ENCODE assay signal across 32 mouse cellular contexts in the genomic region with DNA sequence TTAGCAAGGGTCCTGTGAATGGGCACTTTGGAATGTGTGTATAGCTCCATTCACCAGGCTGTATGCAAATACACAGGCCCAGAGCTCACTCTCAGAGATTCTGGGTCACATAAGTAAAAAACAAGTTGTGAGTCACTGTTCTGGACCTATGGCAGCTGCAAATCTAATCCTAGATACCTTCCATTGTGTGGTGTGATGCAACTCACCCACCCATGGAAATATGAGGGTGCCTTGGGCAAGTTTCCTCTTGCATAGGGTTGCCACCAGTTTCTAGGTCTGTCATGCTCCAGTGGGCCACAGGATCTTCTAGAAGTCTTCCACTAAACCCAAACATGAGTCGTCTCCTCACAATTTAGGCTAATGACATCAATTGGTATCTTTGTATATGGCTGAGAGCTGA. TPM values are rescaled to one million over a fixed set of nuclear protein-coding genes. Genes with fewer than 3 reads are reported as not detected.
"Had no signal": no experiment of that assay in that cellular context is flagged by ENCODE, and none has a peak within 500 bp of the region (broad histone marks: within the 10 kb centered on the region; RNA-seq: fewer than 3 reads in every experiment).

No protein-coding gene starts in this region.

- H3K4me3 ChIP-seq: heart, embryonic 13.5 days; heart, embryonic 15.5 days; hindbrain, embryonic 13.5 days; hindbrain, embryonic 15.5 days; kidney, embryonic 15.5 days; limb, embryonic 13.5 days; limb, embryonic 15.5 days; liver, embryonic 12.5 days had no signal

- H3K27me3 ChIP-seq: heart, embryonic 13.5 days; heart, embryonic 15.5 days; hindbrain, embryonic 13.5 days; hindbrain, embryonic 15.5 days; kidney, embryonic 15.5 days; limb, embryonic 13.5 days; limb, embryonic 15.5 days; liver, embryonic 12.5 days had no signal

- H3K4me2 ChIP-seq: heart, embryonic 11.5 days; heart, embryonic 13.5 days; heart, embryonic 15.5 days; hindbrain, embryonic 13.5 days; hindbrain, embryonic 15.5 days; kidney, embryonic 15.5 days; limb, embryonic 13.5 days; limb, embryonic 15.5 days; liver, embryonic 12.5 days had no signal

- H3K36me3 ChIP-seq: heart, embryonic 13.5 days; heart, embryonic 15.5 days; hindbrain, embryonic 13.5 days; hindbrain, embryonic 15.5 days; kidney, embryonic 15.5 days; limb, embryonic 13.5 days; limb, embryonic 15.5 days; liver, embryonic 12.5 days had no signal

- DNase-seq: gastrocnemius, postnatal 25 days; heart, adult 18-20 months; heart, postnatal 14 days; heart, postnatal 36 days; kidney, adult 11 months; kidney, adult 2 months; kidney, adult 9 months; kidney, postnatal 14 days; kidney, postnatal 36 days; layer of hippocampus, adult 9-11 months; layer of hippocampus, postnatal 36 days; left cerebral cortex, postnatal 4 days had no signal

- ATAC-seq: hindbrain, postnatal 0 days; intestine, embryonic 16.5 days; liver, embryonic 12.5 days had no signal

RNA-seq across cellular contexts. Expression of a gene that starts 51.6 kb away (rescaled TPM):
- total RNA-seq: gastrocnemius, adult 18-20 months; gastrocnemius, postnatal 4 days; heart, adult 18-20 months; heart, adult 8-10 months; heart, postnatal 14 days; heart, postnatal 36 days; hematopoietic stem cell, adult 5-6 weeks; layer of hippocampus, adult 18-20 months; layer of hippocampus, adult 8-10 months; layer of hippocampus, postnatal 14 days; layer of hippocampus, postnatal 36 days; left cerebral cortex, postnatal 4 days had no signal
- polyA plus RNA-seq: hindbrain, embryonic 13.5 days; limb, embryonic 11.5 days; liver, adult 2 months; liver, embryonic 12.5 days had no signal
